Mouse (Mus musculus) splenic B cell, adult 2 months (primary cell): ENCODE results near the gene Uba2.
A peak's percentile ranks its signal among the peaks of the same experiment; 100 is the strongest.
"Not testable (repeated sequence)": the region's sequence is repeated elsewhere in the genome, so short reads cannot be mapped to it uniquely, and the experiment has no call there.

ENCODE experiments used
- DNase-seq: peaks from one replicate; pipeline ENCODE4 v3.0.0-alpha.2; 2011; ENCODE audit warnings: low read depth, low spot score
- H3K27me3 ChIP-seq: 2 replicates; pipeline ENCODE4 v1.6.1; 2012; ENCODE audit warnings: mild to moderate bottlenecking, low read length, moderate library complexity, mixed read lengths; ENCODE audit not compliant: control insufficient read depth, poor library complexity, insufficient read depth, severe bottlenecking
- H3K36me3 ChIP-seq: 2 replicates; pipeline ENCODE4 v1.6.1; 2012; ENCODE audit warnings: mild to moderate bottlenecking, low read length, moderate library complexity, mixed read lengths; ENCODE audit not compliant: control insufficient read depth, poor library complexity, insufficient read depth, severe bottlenecking

Gene Uba2

DNA sequence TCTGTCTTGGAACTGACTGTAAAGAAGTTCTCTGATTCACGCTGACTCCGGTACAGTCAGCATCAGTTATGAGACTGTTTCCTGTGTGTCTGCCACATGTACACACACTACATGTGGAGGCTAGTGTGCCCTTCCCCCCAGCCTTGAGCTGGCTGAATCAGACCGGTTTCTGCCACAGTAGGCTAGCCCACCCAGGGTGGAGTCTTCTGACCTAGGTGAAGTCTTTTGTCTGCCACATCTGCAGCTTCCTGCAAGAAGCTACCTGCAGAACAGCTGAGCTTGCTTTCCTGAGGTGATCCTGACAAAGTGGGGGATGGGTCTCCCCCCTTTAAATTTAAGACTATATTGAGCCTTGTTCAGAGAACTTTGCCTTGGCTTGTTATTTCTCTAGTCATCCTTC is at the start of gene Uba2:
Gene Uba2 (minus strand): TSS at position 146 of the 400 bp plus-strand sequence.
- no peak for DNase-seq
- Histone ChIP-seq H3K27me3 (no peaks in the 10 kb centered on the region), H3K36me3 (peaks cover 4% of the 10 kb centered on the region)

DNA sequence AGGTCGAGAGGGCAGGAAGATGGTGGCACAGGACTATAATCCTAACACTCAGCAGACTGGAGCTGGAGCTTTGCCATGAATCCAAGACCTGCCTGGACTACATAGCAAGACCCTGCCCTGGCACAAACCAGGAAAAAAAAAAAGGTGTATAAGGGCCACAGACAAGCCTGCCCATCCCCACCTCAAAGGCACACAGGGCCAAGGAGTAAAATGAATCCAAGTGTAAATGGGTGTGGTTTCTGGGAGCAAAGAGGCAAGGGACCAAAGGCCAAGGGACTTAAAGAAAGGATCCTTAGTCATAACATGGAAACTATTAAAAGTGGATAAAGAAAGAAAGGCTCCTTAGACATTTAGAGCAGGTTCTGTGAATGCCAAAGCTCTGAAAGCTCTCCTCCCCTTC is 49.1 kb upstream of the Uba2 start:
- peaks cover 16% of the 10 kb centered on the region for H3K36me3 ChIP-seq
- no peak for DNase-seq
- no peaks in the 10 kb centered on the region for H3K27me3 ChIP-seq

DNA sequence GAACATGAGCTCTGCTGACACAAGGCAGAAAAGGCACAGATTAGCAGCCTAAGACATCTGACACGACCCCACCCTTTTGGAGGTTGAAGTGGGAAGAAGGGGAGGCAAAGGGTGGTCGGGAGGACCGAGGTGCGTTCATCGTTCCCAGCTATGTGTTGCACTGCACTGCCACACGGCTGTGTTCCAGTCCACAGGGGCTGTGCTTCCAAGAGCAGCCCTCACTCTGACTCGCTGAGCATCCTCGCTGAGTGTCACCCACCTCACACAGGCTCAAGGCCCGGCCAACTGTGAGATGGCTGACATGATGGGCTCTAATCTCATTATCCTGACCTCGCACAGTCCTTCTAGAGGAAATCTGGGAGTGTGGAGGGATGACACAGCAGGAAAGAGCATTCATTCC is 47.1 kb upstream of the Uba2 start:
- no peak for DNase-seq
- peaks cover 16% of the 10 kb centered on the region for H3K36me3 ChIP-seq
- no peaks in the 10 kb centered on the region for H3K27me3 ChIP-seq

DNA sequence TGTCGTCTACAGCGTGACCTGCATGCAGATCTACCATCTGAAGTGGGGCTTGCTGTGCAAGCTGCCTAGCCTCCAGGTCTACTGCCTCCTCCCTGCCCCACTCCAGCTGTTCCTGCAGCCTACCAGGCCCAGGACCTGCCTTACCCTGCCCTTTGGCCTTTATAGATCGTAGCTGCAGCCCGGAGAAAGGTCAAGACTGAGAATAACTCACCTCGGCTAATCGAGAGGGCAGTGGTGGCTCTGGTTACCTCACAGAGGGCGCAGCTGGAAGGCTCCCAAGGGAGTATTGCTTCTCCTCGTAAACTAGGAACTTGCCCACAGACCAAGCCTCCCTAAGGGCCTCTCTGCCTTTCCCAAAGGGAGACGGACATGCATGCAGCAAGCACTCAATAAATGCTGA is 46.1 kb upstream of the Uba2 start:
- H3K27me3 ChIP-seq = no peaks in the 10 kb centered on the region
- H3K36me3 ChIP-seq = peaks cover 13% of the 10 kb centered on the region
- no peak for DNase-seq

DNA sequence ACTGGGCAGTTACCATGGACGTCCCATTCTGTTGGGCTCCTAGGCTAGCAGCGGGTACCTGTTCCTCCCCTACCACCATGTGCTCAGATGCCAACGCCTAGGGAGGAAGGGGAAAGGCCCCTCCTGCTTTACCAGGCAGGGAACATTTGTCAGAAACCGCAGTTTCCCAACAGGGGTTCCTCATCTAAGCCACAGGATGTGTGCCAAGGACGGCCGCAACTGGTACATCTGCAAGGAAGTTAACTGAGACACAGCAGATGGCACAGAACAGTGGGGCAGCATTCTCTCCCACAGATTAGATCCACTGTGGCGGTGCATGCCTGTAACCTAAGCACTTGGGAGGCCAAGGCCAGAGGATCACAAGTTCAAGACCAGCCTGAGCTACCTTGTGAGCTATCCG is 45.2 kb upstream of the Uba2 start:
- Histone ChIP-seq H3K36me3 (peaks cover 11% of the 10 kb centered on the region), H3K27me3 (no peaks in the 10 kb centered on the region)
- no peak for DNase-seq

DNA sequence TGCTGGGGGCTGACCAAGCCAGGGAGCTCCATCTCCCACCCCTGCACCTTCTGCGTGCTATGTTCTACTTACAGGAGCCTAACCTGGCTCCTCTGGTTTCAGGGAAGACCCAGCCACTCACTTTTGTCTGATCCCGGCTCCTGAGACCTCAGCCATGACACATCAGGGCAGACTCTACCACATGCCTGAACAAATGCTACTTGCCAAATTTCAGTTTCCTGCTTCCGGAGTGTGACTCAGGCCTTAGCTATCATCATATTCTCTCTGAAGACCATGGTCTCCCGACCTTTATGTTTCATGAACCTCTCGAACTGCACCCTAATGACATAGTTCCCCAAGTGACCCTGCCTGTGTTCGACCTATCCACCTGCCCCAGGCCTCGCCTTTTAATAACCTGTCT is 43.9 kb upstream of the Uba2 start:
- H3K36me3 ChIP-seq = peaks cover 11% of the 10 kb centered on the region
- H3K27me3 ChIP-seq = no peaks in the 10 kb centered on the region
- no peak for DNase-seq

DNA sequence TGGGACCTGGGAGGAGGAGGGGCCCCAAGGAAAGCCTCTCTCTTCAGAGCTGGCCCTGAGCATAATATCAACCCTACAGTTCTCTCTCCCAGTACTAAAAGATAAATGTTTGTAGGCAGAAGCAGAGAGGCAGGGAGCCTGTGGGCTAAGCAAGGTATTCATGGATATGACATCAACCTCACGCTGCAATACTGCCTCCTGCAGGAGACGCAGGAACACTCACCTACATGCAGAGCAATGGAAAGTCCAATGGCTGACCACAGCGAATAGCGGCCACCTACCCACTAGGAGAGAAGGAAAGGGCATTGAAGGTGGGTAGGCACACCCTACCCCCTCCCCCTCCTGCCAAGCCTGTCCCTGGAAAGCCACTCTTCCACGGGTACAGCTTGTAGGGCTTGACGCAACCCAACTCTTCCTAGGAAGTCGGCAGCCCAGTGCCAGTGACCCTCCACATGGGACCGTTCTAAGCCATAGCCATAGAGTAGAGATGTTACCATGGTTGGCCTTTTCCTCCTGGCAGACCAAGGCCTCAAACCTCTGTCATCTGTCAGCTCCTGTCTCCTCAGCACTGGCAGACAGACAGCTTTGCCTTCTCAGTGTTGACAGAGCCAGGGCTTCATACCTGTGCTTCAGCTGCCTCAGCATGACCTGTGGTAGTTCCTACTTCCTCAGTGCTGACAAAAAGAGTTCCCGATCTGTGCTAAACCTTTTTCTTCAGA is 38.8 kb upstream of the Uba2 start:
- peak; percentile 29 for DNase-seq
- Histone ChIP-seq H3K27me3 (no peaks in the 10 kb centered on the region), H3K36me3 (peaks cover 22% of the 10 kb centered on the region)

DNA sequence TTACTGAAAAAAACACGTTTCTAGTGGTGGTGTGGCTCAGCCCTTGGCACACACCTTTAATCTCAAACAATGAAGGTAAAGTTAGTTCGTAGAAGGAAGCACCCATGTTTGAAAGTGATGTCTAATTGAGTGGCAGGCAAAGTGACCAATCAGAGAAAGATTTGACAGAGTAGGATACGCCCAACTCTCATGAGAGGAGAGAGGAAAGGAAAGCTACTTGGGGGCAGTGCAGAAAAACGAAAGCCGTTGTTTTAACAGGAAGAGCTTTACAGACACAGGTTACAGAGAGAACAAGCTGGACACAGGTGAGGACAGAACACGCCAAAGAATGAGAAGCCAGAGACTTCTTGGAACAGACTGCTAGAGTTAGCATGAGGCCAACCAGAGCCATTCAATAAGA is 36.9 kb upstream of the Uba2 start:
- DNase-seq = no peak
- H3K27me3 ChIP-seq = no peaks in the 10 kb centered on the region
- peaks cover 29% of the 10 kb centered on the region for H3K36me3 ChIP-seq

DNA sequence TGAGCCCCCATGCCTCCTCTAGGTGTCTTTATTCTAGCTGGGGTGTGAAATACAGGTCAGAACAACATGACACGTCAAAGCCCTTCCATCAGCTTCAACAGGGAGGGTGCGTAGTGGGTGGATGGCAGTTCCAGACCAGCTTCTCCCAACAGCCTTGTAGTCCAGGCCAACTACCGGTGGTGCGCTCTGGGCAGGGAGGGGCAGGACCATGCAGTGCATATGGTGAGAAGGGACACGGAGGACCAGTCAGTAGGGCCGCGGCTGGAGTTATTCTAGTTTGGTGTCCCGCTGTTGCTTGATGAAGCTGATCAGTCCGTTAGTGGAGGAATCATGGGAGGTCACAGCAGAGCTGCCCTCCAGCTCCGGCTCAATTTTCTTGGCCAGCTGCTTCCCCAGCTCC is 32.7 kb upstream of the Uba2 start:
- not testable (repeated sequence) for DNase-seq, H3K27me3 ChIP-seq
- peaks cover 29% of the 10 kb centered on the region for H3K36me3 ChIP-seq

DNA sequence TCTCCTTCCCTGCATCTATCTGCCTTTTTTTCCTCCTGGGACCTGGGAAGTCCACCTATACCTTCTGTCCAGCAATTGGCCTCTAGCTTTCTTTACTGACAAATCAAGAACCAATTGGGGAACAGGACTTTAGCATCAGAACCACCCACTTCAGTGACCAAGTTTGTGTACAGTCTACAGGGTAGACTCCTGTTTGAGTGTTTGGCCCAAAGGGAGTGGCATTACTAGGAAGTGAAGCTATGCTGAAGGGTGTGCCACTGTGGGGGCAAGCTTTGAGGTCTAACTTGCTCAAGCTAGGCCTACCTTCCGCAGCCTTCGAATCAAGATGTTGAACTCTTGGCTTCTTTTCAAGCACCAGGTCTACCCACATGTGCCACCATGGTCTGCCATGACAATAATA is 31.4 kb upstream of the Uba2 start:
- H3K36me3 ChIP-seq = peaks cover 25% of the 10 kb centered on the region; the same call in 1 of the 2 replicates
- H3K27me3 ChIP-seq = no peaks in the 10 kb centered on the region
- DNase-seq = no peak

DNA sequence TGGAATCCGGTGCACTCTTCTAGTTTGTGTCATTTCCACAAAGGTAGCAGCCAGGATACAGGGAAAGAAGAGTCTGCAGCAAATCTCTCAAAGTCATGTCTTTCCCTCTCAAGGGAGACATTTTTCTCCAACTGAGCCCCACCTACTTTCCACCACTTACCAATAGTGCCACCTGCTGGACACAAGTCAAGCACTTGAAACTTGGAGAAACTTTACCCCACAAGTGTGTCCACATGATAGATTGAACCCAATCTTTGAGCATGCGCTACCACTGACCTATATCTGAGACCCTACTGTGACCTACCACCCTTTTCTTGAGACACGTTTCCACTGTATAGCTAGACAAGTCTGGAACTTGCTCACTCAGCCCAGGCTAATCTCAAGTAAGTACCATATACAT is 28.9 kb upstream of the Uba2 start:
- DNase-seq = peak; percentile 86
- H3K27me3 ChIP-seq = no peaks in the 10 kb centered on the region
- H3K36me3 ChIP-seq = peaks cover 10% of the 10 kb centered on the region; the same call in 1 of the 2 replicates

DNA sequence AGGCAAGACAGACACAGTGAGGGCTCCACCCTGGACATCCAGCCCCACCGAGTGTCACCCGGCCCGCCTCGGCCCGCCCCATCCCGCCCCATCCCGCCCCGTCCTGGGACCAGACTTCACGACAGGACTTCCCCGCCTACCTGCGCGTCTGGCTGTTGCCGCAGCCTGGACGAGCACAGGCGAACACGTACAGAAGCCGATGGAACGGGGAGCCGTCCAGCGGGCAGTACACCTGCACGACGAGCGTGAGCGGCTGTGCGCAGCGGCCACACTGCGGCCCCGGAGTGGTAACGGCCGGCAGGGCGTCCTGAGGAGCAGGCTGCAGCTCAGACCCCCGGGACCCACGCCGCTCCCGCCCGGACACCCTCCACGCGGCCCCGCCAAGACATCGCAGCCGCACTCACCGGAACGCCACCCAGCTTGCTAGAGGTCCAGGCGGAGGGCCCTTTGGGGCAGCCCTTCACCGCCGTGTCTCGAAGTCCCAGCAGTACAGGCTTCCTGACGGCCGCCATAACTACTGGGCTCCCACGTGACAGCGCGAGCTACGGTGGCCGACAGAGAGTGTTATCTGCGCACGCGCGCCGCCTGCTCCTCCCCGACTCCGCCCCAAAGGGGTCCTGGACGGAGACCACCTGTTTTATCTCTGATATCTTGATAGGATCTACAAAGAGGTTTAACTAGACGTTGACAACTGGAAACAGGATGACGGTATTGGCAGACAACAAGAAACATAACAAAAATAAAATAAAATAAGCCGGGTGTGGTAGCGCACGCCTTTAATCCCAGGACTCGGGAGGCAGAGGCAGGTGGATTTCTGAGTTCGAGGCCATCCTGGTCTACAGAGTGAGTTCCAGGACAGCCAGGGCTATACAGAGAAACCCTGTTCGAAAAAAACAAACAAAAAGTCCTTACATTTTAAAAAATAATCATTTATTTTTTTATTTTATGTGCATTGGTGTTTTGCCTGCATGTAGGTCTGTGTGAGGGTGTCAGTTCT is 27.0 kb upstream of the Uba2 start, which contains the start of gene Pdcd2l:
Gene Pdcd2l (minus strand): TSS at position 530 of the 997 bp plus-strand sequence.
- H3K27me3 ChIP-seq = no peaks in the 10 kb centered on the region
- DNase-seq = peak; percentile 93
- peaks cover 3% of the 10 kb centered on the region; the same call in 1 of the 2 replicates for H3K36me3 ChIP-seq

DNA sequence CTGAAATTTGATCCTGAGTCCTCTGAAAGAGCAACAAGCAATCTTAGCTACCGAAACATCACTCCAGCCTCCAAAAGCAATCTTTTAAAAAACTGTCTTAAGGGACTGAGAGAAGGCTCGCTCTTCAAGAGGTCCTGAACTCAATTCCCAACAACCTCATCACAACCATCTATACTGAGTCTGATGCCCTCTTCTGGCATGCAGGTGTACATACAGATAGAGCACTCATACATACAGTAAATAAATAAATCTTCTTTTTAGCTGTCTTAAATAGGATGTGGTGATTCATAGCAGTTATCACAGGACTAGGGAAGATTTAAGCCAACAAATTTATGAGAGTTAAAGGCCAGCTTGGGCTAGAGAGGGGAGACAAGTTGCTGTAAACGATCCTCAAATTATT is 26.2 kb upstream of the Uba2 start:
- peaks cover 3% of the 10 kb centered on the region; the same call in 1 of the 2 replicates for H3K36me3 ChIP-seq
- H3K27me3 ChIP-seq = no peaks in the 10 kb centered on the region
- peak; percentile 37 for DNase-seq

DNA sequence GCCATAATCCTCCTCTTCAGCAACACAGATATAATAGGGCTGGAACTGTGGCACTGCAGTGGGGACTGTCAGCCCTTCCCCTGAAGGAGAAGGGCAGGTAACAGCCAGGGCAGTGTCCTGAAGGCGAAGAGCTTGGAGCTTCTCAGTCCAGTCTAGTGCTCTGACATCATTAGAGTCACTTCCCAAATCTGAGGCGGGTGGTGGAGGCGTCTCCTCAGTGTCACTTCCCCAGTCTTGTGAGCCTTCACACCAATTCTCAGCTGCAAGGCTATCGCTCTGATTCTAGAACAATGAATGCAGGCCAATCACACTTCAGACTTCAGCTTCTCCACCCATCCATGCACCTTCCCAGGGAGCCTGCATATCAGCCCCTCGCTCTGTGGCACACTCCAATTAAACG is 23.4 kb upstream of the Uba2 start:
- Histone ChIP-seq H3K27me3 (no peaks in the 10 kb centered on the region), H3K36me3 (peaks cover 3% of the 10 kb centered on the region; the same call in 1 of the 2 replicates)
- peak; percentile 40 for DNase-seq
